In the genomic region with DNA sequence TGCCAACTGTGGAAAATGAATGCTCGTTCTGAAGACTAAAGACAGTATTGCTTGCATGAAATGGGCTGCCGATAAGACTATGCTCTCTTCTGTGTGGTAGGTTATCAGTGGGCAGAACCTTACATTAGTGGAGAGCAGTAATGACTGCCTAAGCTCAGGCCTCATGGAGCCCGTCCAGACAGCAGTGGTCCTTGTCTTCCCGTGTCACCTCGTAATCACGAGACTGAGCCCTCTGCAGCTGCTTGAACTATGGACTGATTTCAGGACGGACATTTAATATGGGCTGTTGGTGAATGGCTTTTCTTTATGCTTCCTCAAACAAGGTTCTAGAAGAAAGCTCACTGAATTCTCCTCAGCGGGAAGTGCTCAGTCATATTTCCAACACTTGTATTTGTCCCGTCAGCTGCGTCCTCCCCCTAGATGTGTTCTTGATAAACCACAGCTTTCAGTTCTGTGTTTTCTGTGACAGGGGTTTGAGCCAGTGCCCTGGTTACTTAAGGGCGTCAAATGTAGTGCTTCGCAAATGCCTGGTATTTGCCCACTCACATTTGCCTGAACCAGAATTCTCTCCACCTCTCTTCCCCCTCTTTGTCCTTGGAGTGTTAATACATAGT, we compare ENCODE assay signal across 22 mouse cellular contexts.
DNase-seq lines count a peak whose midpoint lies in the region; ATAC-seq and TF ChIP-seq lines count a peak whose summit lies in the region.
"Had no signal": no experiment of that assay in that cellular context is flagged by ENCODE, and none has a peak within 500 bp of the region (broad histone marks: within the 10 kb centered on the region; RNA-seq: fewer than 3 reads in every experiment).

No protein-coding gene starts in this region.

- H3K9me3 ChIP-seq in lung, embryonic 14.5 days (ENCODE audit: low read depth, low read length), result no peaks in the 10 kb centered on the region
- H3K9me3 ChIP-seq in lung, embryonic 15.5 days, result no peaks in the 10 kb centered on the region
- H3K9me3 ChIP-seq: embryonic facial prominence, embryonic 15.5 days; forebrain, embryonic 10.5 days; heart, embryonic 13.5 days; hindbrain, embryonic 12.5 days had no signal

- H3K4me3 ChIP-seq in lung, embryonic 14.5 days (ENCODE audit: low read depth, low read length), result no peak overlapping the region
- H3K4me3 ChIP-seq in lung, adult 2 months (replicated peaks; ENCODE audit: extremely low read depth, low read depth, low read length), result no peak overlapping the region
- no peak overlapping the region for H3K4me3 ChIP-seq in lung, embryonic 15.5 days
- H3K4me3 ChIP-seq: embryonic facial prominence, embryonic 15.5 days; erythroblast, embryonic 14.5 days; forebrain, embryonic 10.5 days; gastrocnemius, adult 2 months; heart, embryonic 13.5 days; hindbrain, embryonic 12.5 days had no signal

- ATAC-seq in lung, embryonic 14.5 days (ENCODE audit: insufficient read depth), result peak; percentile 94
- ATAC-seq in lung, embryonic 15.5 days (ENCODE audit: borderline replicate concordance, extremely low read depth, low FRiP score, low TSS enrichment), result peak; percentile 93
- ATAC-seq in granulocyte monocyte progenitor cell, adult 5-6 weeks (replicated peaks; ENCODE audit: poor library complexity, severe bottlenecking), result no peak
- ATAC-seq: forebrain, embryonic 14.5 days; hindbrain, embryonic 16.5 days had no signal

- DNase-seq in lung, embryonic 14.5 days, result peak; percentile 87
- no peak for DNase-seq in lung, adult 2 months
- DNase-seq in lung, postnatal 14 days, result peak; percentile 6
- DNase-seq in kidney, postnatal 36 days, result no peak
- DNase-seq in thymus, postnatal 0 days (ENCODE audit: low spot score), result no peak
- DNase-seq: adrenal gland, adult 8-10 months; adrenal gland, postnatal 36 days; cerebellum, adult 2 months; cerebellum, postnatal 10 days; embryo, embryonic 11 days; gastrocnemius, adult 2 months; heart, postnatal 36 days had no signal

- TF ChIP-seq POLR2A in lung, adult 2 months (IDR thresholded peaks at IDR 0.05; ENCODE audit: borderline replicate concordance, extremely low read depth, low read depth, low read length), result no peak

- TF ChIP-seq CTCF in lung, embryonic 14.5 days (IDR thresholded peaks at IDR 0.05; ENCODE audit: low read depth), result no peak
- no peak for TF ChIP-seq CTCF in lung, adult 2 months (IDR thresholded peaks at IDR 0.05; ENCODE audit: insufficient read depth, low read length)

- H3K27ac ChIP-seq in lung, embryonic 14.5 days (ENCODE audit: low read depth), result peak overlapping the region; percentile 19; the same call in 1 of the 2 replicates
- peak overlapping the region; percentile 27; the same call in 1 of the 2 replicates for H3K27ac ChIP-seq in lung, embryonic 15.5 days
- H3K27ac ChIP-seq: embryonic facial prominence, embryonic 15.5 days; forebrain, embryonic 10.5 days; gastrocnemius, adult 2 months; heart, embryonic 13.5 days; hindbrain, embryonic 12.5 days had no signal

- H3K27me3 ChIP-seq in lung, embryonic 14.5 days (ENCODE audit: insufficient read depth, low read length), result no peaks in the 10 kb centered on the region
- H3K27me3 ChIP-seq in lung, embryonic 15.5 days, result no peaks in the 10 kb centered on the region
- H3K27me3 ChIP-seq: embryonic facial prominence, embryonic 15.5 days; heart, embryonic 13.5 days; hindbrain, embryonic 12.5 days had no signal

- no peaks in the 10 kb centered on the region for H3K4me1 ChIP-seq in lung, embryonic 14.5 days (ENCODE audit: insufficient read depth)
- peaks cover 2% of the 10 kb centered on the region for H3K4me1 ChIP-seq in lung, adult 2 months (ENCODE audit: control insufficient read depth, insufficient read depth, low read length)
- no peaks in the 10 kb centered on the region; the same call in 1 of the 2 replicates for H3K4me1 ChIP-seq in lung, embryonic 15.5 days
- H3K4me1 ChIP-seq: embryonic facial prominence, embryonic 15.5 days; forebrain, embryonic 10.5 days; heart, embryonic 13.5 days; hindbrain, embryonic 12.5 days had no signal

- H3K9ac ChIP-seq in lung, embryonic 14.5 days, result no peak overlapping the region
- no peak overlapping the region for H3K9ac ChIP-seq in lung, embryonic 15.5 days
- H3K9ac ChIP-seq: embryonic facial prominence, embryonic 15.5 days; heart, embryonic 13.5 days; hindbrain, embryonic 12.5 days had no signal

- H3K4me2 ChIP-seq in lung, embryonic 14.5 days, result no peak overlapping the region
- H3K4me2 ChIP-seq in lung, embryonic 15.5 days, result no peak overlapping the region
- H3K4me2 ChIP-seq: embryonic facial prominence, embryonic 15.5 days; heart, embryonic 13.5 days; hindbrain, embryonic 12.5 days had no signal

- WGBS in lung, embryonic 14.5 days, result 43% methylated on average over 12 of the region's 12 CpGs
- WGBS in lung, adult 2 months, result 68% methylated on average over 12 of the region's 12 CpGs
- 43% methylated on average over 12 of the region's 12 CpGs for WGBS in lung, embryonic 15.5 days

- H3K36me3 ChIP-seq in lung, embryonic 14.5 days (ENCODE audit: insufficient read depth), result no peaks in the 10 kb centered on the region
- no peaks in the 10 kb centered on the region for H3K36me3 ChIP-seq in lung, embryonic 15.5 days
- H3K36me3 ChIP-seq: embryonic facial prominence, embryonic 15.5 days; forebrain, embryonic 10.5 days; G1E; heart, embryonic 13.5 days; hindbrain, embryonic 12.5 days had no signal

Comparison
In these comparisons a context has a peak if more than half of its experiments do, and no peak if none do; other contexts are left out.
1. DNase-seq: peak in lung, embryonic 14.5 days (single experiment) and lung, postnatal 14 days (single experiment); none in lung, adult 2 months (single experiment), kidney, postnatal 36 days (0 of 2) and thymus, postnatal 0 days (single experiment).